Mouse (Mus musculus) midbrain, embryonic 16.5 days (tissue): ENCODE measurements around the gene Mgat4e. TPM values are rescaled to one million over a fixed set of nuclear protein-coding genes. Genes with fewer than 3 reads are reported as not detected.
A peak's percentile ranks its signal among the peaks of the same experiment; 100 is the strongest.

Experiments
- ATAC-seq: fragments of 200-750 bp; cut with Nextera tagmentation; 2 replicates; pipeline ENCODE4 v1.8.0; 2017; ENCODE audit warnings: moderate TSS enrichment
- H3K27ac ChIP-seq: fragments of 300-500 bp; sonication (generic); 2 replicates; pipeline ENCODE4 v1.5.1; 2014; ENCODE audit warnings: mild to moderate bottlenecking, low read length, mixed read lengths
- H3K27me3 ChIP-seq: fragments of 300-500 bp; sonication (generic); 2 replicates; pipeline ENCODE4 v1.6.1; 2014; ENCODE audit warnings: low read depth, low read length, mixed read lengths; ENCODE audit not compliant: control insufficient read depth, insufficient read depth
- H3K36me3 ChIP-seq: fragments of 300-500 bp; sonication (generic); 2 replicates; pipeline ENCODE4 v1.6.1; 2014; ENCODE audit warnings: mild to moderate bottlenecking, low read length, moderate library complexity, mixed read lengths; ENCODE audit not compliant: control insufficient read depth, insufficient read depth
- H3K4me1 ChIP-seq: fragments of 300-500 bp; sonication (generic); 2 replicates; pipeline ENCODE4 v1.6.1; 2014; ENCODE audit warnings: mild to moderate bottlenecking, low read length, mixed read lengths; ENCODE audit not compliant: control insufficient read depth, insufficient read depth
- H3K4me2 ChIP-seq: fragments of 300-500 bp; sonication (generic); 2 replicates; pipeline ENCODE4 v1.6.1; 2014; ENCODE audit warnings: mild to moderate bottlenecking, low read length, mixed read lengths
- H3K4me3 ChIP-seq: fragments of 300-500 bp; sonication (generic); 2 replicates; pipeline ENCODE4 v1.5.1; 2014; ENCODE audit warnings: low read depth, mild to moderate bottlenecking, low read length, moderate library complexity, mixed read lengths
- H3K9ac ChIP-seq: fragments of 300-500 bp; sonication (generic); 2 replicates; pipeline ENCODE4 v1.6.1; 2014; ENCODE audit warnings: low read depth, low read length, mixed read lengths
- H3K9me3 ChIP-seq: fragments of 300-500 bp; sonication (generic); replicated peaks from 2 replicates; pipeline ENCODE4 v1.6.1; 2014; ENCODE audit warnings: mild to moderate bottlenecking, low read length, mixed read lengths; ENCODE audit not compliant: control insufficient read depth, poor library complexity, severe bottlenecking
- WGBS: fragments of 180-500 bp; shearing (Covaris S2); extraction: QIAGEN DNeasy Blood & Tissue Kit; methylation state at CpG from one replicate; pipeline ENCODE4 v1.1.7; 2014; 5-methylcytosine and 5-hydroxymethylcytosine counted together
- polyA plus RNA-seq: library from polyadenylated mRNA; unstranded; fragments of >200 nt; fragmentation: Nextera tagmentation; extraction: Ambion mirVana; gene quantifications from 2 replicates; pipeline ENCODE4 v1.2.1, GENCODE M21; 2015

The Mgat4e gene
- polyA plus RNA-seq, 1 experiment from 2014 or later = not detected

GRCm38 (mm10) chr1:134570631-134571030 is 21.1 kb upstream of the Mgat4e start:
- no peak overlapping the region for H3K27ac ChIP-seq
- H3K4me1 ChIP-seq = peaks cover 29% of the 10 kb centered on the region
- H3K36me3 ChIP-seq = no peaks in the 10 kb centered on the region
- 44% methylated on average over 3 of the region's 3 CpGs for WGBS
- no peak for ATAC-seq
- no peaks in the 10 kb centered on the region for H3K9me3 ChIP-seq
- H3K4me2 ChIP-seq = no peak overlapping the region
- no peaks in the 10 kb centered on the region for H3K27me3 ChIP-seq
- H3K9ac ChIP-seq = no peak overlapping the region
- no peak overlapping the region for H3K4me3 ChIP-seq

- H3K9me3 ChIP-seq = no peaks in the 10 kb centered on the region
- no peak overlapping the region for H3K4me2 ChIP-seq
- H3K9ac ChIP-seq = no peak overlapping the region
- no peaks in the 10 kb centered on the region for H3K36me3 ChIP-seq
- no peak overlapping the region for H3K4me3 ChIP-seq
- WGBS = 92% methylated on average over 9 of the region's 9 CpGs
- H3K27ac ChIP-seq = no peak overlapping the region
- H3K4me1 ChIP-seq = peaks cover 31% of the 10 kb centered on the region
- no peaks in the 10 kb centered on the region for H3K27me3 ChIP-seq
- ATAC-seq = no peak
These were observed 20.7 kb upstream of the Mgat4e start for GRCm38 (mm10) chr1:134570171-134570570.

GRCm38 (mm10) chr1:134567511-134567910 is 18.0 kb upstream of the Mgat4e start:
- H3K4me2 ChIP-seq = no peak overlapping the region
- H3K36me3 ChIP-seq = no peaks in the 10 kb centered on the region
- no peak for ATAC-seq
- H3K4me1 ChIP-seq = peaks cover 39% of the 10 kb centered on the region
- H3K27ac ChIP-seq = no peak overlapping the region
- WGBS = 41% methylated on average over 1 of the region's 1 CpGs
- no peaks in the 10 kb centered on the region for H3K27me3 ChIP-seq
- H3K9ac ChIP-seq = no peak overlapping the region
- no peaks in the 10 kb centered on the region for H3K9me3 ChIP-seq
- no peak overlapping the region for H3K4me3 ChIP-seq

- no peaks in the 10 kb centered on the region for H3K9me3 ChIP-seq
- H3K4me3 ChIP-seq = no peak overlapping the region
- peaks cover 47% of the 10 kb centered on the region for H3K4me1 ChIP-seq
- H3K27me3 ChIP-seq = no peaks in the 10 kb centered on the region
- H3K36me3 ChIP-seq = no peaks in the 10 kb centered on the region
- no peak overlapping the region for H3K27ac ChIP-seq
- ATAC-seq = no peak
- WGBS = 85% methylated on average over 3 of the region's 3 CpGs
- peak overlapping the region; percentile 19; the same call in 1 of the 2 replicates for H3K4me2 ChIP-seq
- no peak overlapping the region for H3K9ac ChIP-seq
These were observed 14.2 kb upstream of the Mgat4e start for GRCm38 (mm10) chr1:134563726-134564125.

- H3K4me2 ChIP-seq = peak overlapping the region; percentile 79
- peak overlapping the region; percentile 90 for H3K4me3 ChIP-seq
- ATAC-seq = no peak
- H3K9ac ChIP-seq = peak overlapping the region; percentile 100
- H3K9me3 ChIP-seq = no peaks in the 10 kb centered on the region
- no peaks in the 10 kb centered on the region for H3K27me3 ChIP-seq
- H3K27ac ChIP-seq = peak overlapping the region; percentile 92
- peaks cover 40% of the 10 kb centered on the region for H3K4me1 ChIP-seq
- H3K36me3 ChIP-seq = no peaks in the 10 kb centered on the region
These were observed 13.0 kb upstream of the Mgat4e start for GRCm38 (mm10) chr1:134562457-134562856.

- H3K27ac ChIP-seq = peak overlapping the region; percentile 92
- peak overlapping the region; percentile 100 for H3K9ac ChIP-seq
- peak overlapping the region; percentile 79 for H3K4me2 ChIP-seq
- no peaks in the 10 kb centered on the region for H3K9me3 ChIP-seq
- no peaks in the 10 kb centered on the region for H3K36me3 ChIP-seq
- ATAC-seq = no peak
- peaks cover 43% of the 10 kb centered on the region for H3K4me1 ChIP-seq
- WGBS = 4% methylated on average over 7 of the region's 7 CpGs
- no peaks in the 10 kb centered on the region for H3K27me3 ChIP-seq
- peak overlapping the region; percentile 90 for H3K4me3 ChIP-seq
These were observed 12.3 kb upstream of the Mgat4e start for GRCm38 (mm10) chr1:134561770-134562143.

GRCm38 (mm10) chr1:134560801-134561769 is 11.6 kb upstream of the Mgat4e start:
- Histone ChIP-seq H3K9me3 (no peaks in the 10 kb centered on the region), H3K27ac (peak overlapping the region; percentile 92), H3K9ac (peak overlapping the region; percentile 100), H3K4me3 (peak overlapping the region; percentile 90), H3K36me3 (no peaks in the 10 kb centered on the region), H3K27me3 (no peaks in the 10 kb centered on the region), H3K4me1 (peaks cover 37% of the 10 kb centered on the region), H3K4me2 (peak overlapping the region; percentile 79)
- ATAC-seq = peak; percentile 31; the same call in 1 of the 2 replicates
- WGBS = 0% methylated on average over 69 of the region's 76 CpGs

GRCm38 (mm10) chr1:134560396-134560795 is 10.9 kb upstream of the Mgat4e start:
- no peaks in the 10 kb centered on the region for H3K36me3 ChIP-seq
- under 1% methylated on average over 40 of the region's 50 CpGs for WGBS
- peaks cover 31% of the 10 kb centered on the region for H3K4me1 ChIP-seq
- H3K27ac ChIP-seq = peak overlapping the region; percentile 92
- H3K4me2 ChIP-seq = peak overlapping the region; percentile 79
- peak overlapping the region; percentile 100 for H3K9ac ChIP-seq
- ATAC-seq = no peak
- peak overlapping the region; percentile 90 for H3K4me3 ChIP-seq
- H3K9me3 ChIP-seq = no peaks in the 10 kb centered on the region
- H3K27me3 ChIP-seq = no peaks in the 10 kb centered on the region

GRCm38 (mm10) chr1:134559976-134560375 is 10.5 kb upstream of the Mgat4e start, which contains the start of gene Kdm5b:
Gene Kdm5b (plus strand): TSS chr1:134560171.
- under 1% methylated on average over 33 of the region's 34 CpGs for WGBS
- Histone ChIP-seq H3K27ac (peak within 1 kb of the TSS; percentile 92), H3K4me2 (peak within 1 kb of the TSS; percentile 79), H3K36me3 (no peaks in the 10 kb centered on the region), H3K27me3 (no peaks in the 10 kb centered on the region), H3K4me1 (peaks cover 30% of the 10 kb centered on the region), H3K9ac (peak within 1 kb of the TSS; percentile 100), H3K4me3 (peak within 1 kb of the TSS; percentile 90), H3K9me3 (no peaks in the 10 kb centered on the region)
- ATAC-seq = no peak
